Mouse (Mus musculus) left cerebral cortex, postnatal 36 days (tissue): ENCODE measurements at regions not wholly inside any gene's neighbourhood (a gene's known extent, or its start where the extent isn't known, plus 50 kb on each side); places are given as distances from the start of the nearest gene placed in this dataset.
"Not testable (repeated sequence)": the region's sequence is repeated elsewhere in the genome, so short reads cannot be mapped to it uniquely, and the experiment has no call there.

Experiments used
- DNase-seq, 2 experiments: peaks; one replicate each; pipeline ENCODE4 v3.0.0; 2021 to 2022; ENCODE audit warnings: low spot score in 2 of 2, mixed read lengths in 1 of 2
- intact Hi-C: fragments of 180-260 bp; cut with DNase I; formaldehyde crosslinking; loops from one replicate; pipeline ENCODE4 v1.15.1; 2025

- no peak for DNase-seq
- intact Hi-C loops, result no loop called here
Measured at GRCm38 (mm10) chr13:35517692-35518091, 141.9 kb upstream of the Cdyl start.

DNA sequence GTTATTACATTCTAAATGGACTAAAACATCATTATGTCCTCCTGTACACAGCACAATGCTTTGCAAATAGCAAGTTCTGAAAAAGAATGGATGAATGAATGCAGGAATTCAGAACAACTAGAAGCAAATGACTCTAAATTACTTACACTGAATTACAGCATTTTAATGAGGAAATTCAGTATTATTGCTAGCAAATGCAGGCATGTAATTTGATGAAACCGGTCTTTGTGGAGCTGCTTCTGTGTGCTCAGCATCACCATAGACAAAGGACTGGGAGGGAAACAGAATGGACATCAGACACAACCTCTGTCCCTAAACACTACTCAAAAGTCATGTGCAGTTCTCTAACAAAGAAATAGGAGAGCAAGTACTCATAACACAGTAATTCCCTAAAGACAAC is 137.4 kb upstream of the Cdyl start:
- intact Hi-C loops, result no loop called here
- DNase-seq, result no peak

GRCm38 (mm10) chr13:35529577-35529976 is 130.1 kb upstream of the Cdyl start:
- no peak for DNase-seq
- intact Hi-C loops, result no loop called here

DNA sequence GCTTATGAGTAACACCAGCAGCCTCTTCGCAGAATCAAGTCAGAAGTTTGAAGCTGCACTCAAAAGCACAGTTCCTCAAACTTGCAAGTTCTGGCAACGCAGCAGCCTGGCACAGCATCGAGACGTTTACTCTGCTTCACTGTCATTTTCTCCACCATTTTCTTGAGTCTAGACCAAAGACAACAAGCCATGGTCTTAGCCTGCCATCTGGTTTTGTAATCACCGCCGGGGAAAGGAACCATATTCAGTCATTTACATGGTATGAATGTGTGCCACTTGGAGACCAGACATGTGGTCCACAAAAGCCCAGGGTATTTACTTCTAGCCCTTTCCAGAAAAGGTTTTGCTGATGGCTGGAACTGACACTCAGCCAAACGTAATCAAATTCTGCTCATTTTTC is 122.5 kb upstream of the Cdyl start:
- intact Hi-C loops, result no loop called here
- no peak for DNase-seq

GRCm38 (mm10) chr13:35537936-35538335 is 121.7 kb upstream of the Cdyl start:
- intact Hi-C loops, result no loop called here
- DNase-seq, result no peak

GRCm38 (mm10) chr13:35540433-35540832 is 119.2 kb upstream of the Cdyl start:
- DNase-seq, result no peak
- intact Hi-C loops, result no loop called here

GRCm38 (mm10) chr13:35541053-35541452 is 118.6 kb upstream of the Cdyl start:
- DNase-seq, result no peak
- intact Hi-C loops, result no loop called here

GRCm38 (mm10) chr13:35564006-35564405 is 95.6 kb upstream of the Cdyl start:
- no peak for DNase-seq
- intact Hi-C loops, result no loop called here

DNA sequence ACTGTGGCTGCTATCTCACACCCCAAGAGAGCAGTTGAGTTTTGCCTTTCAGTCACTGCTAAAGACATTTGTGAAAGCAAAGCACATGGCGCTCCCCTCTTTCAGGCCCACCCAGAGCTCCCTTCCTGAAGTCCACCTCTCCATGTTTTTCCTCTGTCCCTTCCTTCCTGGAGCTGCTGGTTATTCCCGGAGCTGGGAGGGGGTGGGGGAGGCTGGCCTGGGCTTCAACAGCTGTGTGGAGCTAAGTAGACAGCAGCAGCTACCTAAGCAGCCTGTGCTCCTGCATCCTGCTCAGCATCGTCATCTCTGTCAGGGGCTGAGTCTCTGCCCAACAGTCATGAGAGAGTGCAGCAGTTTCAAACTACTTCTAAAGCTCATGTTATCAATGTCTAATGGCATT is 78.0 kb upstream of the Cdyl start:
- intact Hi-C loops, result no loop called here
- no peak for DNase-seq

DNA sequence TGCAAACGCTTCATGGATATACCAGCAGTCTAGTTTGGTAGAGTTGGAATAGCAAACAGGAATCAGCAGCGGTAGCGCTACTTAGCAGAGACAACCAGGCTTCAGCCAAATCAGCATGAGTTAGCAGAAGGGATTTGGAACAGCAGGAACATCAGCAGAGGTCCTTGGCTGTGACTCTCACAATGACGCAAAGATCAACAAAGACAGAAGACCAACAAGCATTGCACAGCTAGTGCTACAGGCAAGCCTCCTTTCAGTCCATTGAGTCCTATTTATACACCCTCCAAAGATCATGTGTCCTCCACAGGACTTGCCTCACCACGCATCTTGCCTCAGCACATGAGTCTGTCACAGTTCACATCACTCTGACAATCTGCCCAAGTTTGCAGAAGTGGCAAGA is 61.6 kb upstream of the Cdyl start:
- intact Hi-C loops, result no loop called here
- DNase-seq, result no peak

- no peak for DNase-seq
- intact Hi-C loops, result no loop called here
Measured at GRCm38 (mm10) chr13:35601560-35602135, 58.0 kb upstream of the Cdyl start.

- intact Hi-C loops, result no loop called here
- DNase-seq, result no peak
Measured at GRCm38 (mm10) chr13:35603080-35603479, 56.6 kb upstream of the Cdyl start.

DNA sequence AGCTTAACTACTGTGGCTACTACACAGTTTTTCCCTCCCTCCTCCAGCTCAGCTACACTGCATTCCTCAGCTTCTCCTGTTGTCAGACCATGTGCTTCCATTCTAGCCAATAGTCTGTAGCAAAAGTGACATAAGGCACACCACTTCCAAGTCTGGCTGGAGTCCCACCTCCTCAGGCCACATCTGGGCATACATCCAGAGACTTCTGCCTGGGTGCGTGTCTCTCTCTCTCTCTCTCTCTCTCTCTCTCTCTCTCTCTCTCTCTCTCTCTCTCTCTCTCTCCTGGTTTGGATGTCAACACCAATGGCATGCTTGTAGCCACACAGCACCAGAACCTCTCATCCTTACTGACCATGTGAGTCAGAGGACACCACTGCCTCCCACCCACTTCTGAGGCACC is 55.6 kb upstream of the Cdyl start:
- intact Hi-C loops, result no loop called here
- no peak for DNase-seq

GRCm38 (mm10) chr13:35604765-35605164 is 54.9 kb upstream of the Cdyl start:
- DNase-seq, result no peak
- intact Hi-C loops, result no loop called here

GRCm38 (mm10) chr13:35606857-35607561 is 52.6 kb upstream of the Cdyl start:
- intact Hi-C loops, DNase-seq: not testable (repeated sequence)

DNA sequence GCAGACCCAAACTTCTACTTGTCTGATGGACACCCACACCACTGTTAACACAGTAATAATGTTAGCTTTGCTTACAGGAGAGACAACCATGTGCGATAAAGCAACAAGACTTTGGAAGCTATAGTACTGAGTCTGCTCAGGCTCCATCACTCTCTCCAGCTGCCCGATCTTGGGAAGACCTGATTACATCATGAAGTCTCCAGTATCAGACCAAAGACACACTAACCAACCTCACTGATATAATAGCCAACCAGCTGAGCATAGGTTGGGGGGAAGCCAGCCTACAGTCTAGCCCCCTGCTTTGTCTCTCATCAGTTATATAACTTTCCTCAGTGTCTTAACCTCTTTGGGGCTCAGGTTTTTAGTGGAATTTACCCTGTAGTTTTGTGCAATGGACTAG is 51.9 kb upstream of the Cdyl start:
- intact Hi-C loops, result no loop called here
- DNase-seq, result no peak
